ENCODE assay signal across 21 mouse cellular contexts in the genomic region with DNA sequence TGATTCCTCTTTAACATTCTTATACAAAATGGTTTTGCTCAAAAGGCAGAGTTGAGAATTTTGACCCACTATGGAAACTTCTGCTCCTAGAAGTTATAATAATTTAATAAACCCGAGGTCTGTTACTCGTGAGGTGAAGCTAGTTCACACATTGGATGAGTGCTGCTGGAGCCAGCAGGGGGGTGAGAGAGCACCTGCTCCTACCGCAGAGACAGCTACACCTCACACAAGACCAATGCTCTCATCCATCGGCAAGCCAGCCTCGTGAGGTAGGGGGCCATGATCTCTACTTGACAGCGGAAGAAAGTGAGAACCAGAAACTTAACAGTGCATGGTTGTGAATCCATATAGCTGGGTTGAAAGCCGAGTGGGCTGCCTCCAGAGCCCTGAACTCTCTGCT. TPM values are rescaled to one million over a fixed set of nuclear protein-coding genes. Genes with fewer than 3 reads are reported as not detected.
DNase-seq lines count a peak whose midpoint lies in the region; ATAC-seq lines count a peak whose summit lies in the region.
"Had no signal": no experiment of that assay in that cellular context is flagged by ENCODE, and none has a peak within 500 bp of the region (broad histone marks: within the 10 kb centered on the region; RNA-seq: fewer than 3 reads in every experiment).

No protein-coding gene starts in this region.

- DNase-seq in heart, adult 11 months = peak; percentile 28
- peak; percentile 71 to 81 for DNase-seq in cerebellum, adult 18-20 months
- peak; percentile 68 to 76 for DNase-seq in cerebellum, postnatal 10 days
- no peak for DNase-seq in kidney, adult 9 months
- no peak for DNase-seq in thymus, postnatal 0 days (ENCODE audit: low spot score)
- no peak for DNase-seq in frontal cortex, adult 2 months (ENCODE audit: extremely low spot score in 1 of 2, low spot score in 1 of 2)
- DNase-seq: adrenal gland, postnatal 14 days; gastrocnemius, postnatal 36 days; heart, adult 18-20 months; heart, postnatal 14 days; kidney, adult 2 months had no signal

- 66% methylated on average over 7 of the region's 7 CpGs for WGBS in heart, embryonic 11.5 days (ENCODE audit: insufficient replicate concordance)

- H3K4me1 ChIP-seq in heart, embryonic 11.5 days (ENCODE audit: control insufficient read depth, insufficient read depth, low read length) = peaks cover 7% of the 10 kb centered on the region

- ATAC-seq in heart, embryonic 11.5 days (replicated peaks; ENCODE audit: insufficient number of reproducible peaks, low FRiP score, low TSS enrichment) = no peak
- ATAC-seq: activated CD4-positive, CD25-positive, alpha-beta regulatory T cell, adult 4 months; forebrain, embryonic 14.5 days; intestine, embryonic 15.5 days; Patski had no signal

- H3K9ac ChIP-seq in heart, embryonic 11.5 days (ENCODE audit: low read depth, low read length) = no peak overlapping the region
- H3K9ac ChIP-seq: heart, embryonic 15.5 days; hindbrain, embryonic 14.5 days; intestine, embryonic 15.5 days had no signal

- H3K4me3 ChIP-seq in heart, embryonic 11.5 days (ENCODE audit: low read depth, low read length) = no peak overlapping the region
- H3K4me3 ChIP-seq: embryonic facial prominence, embryonic 10.5 days; heart, embryonic 10.5 days; heart, embryonic 15.5 days; intestine, embryonic 15.5 days had no signal

- no peak overlapping the region for H3K27ac ChIP-seq in heart, embryonic 11.5 days (ENCODE audit: low read depth, low read length)
- H3K27ac ChIP-seq: embryonic facial prominence, embryonic 10.5 days; heart, embryonic 10.5 days; heart, embryonic 15.5 days; hindbrain, embryonic 14.5 days; intestine, embryonic 15.5 days had no signal

- 0 out of 2 replicates have a peak, but pooled peaks cover 2% of the 10 kb centered on the region for H3K36me3 ChIP-seq in heart, embryonic 11.5 days (ENCODE audit: control insufficient read depth, insufficient read depth, low read length)
- H3K36me3 ChIP-seq: heart, embryonic 15.5 days; intestine, embryonic 15.5 days had no signal

- H3K27me3 ChIP-seq in heart, embryonic 11.5 days (ENCODE audit: control insufficient read depth, insufficient read depth, low read length) = no peaks in the 10 kb centered on the region
- H3K27me3 ChIP-seq: CH12.LX; heart, embryonic 15.5 days; intestine, embryonic 15.5 days; Patski had no signal

- no peaks in the 10 kb centered on the region for H3K9me3 ChIP-seq in heart, embryonic 11.5 days (replicated peaks; ENCODE audit: control insufficient read depth, low read length)
- H3K9me3 ChIP-seq: embryonic facial prominence, embryonic 10.5 days; heart, embryonic 10.5 days; heart, embryonic 15.5 days; intestine, embryonic 15.5 days had no signal

- no peak overlapping the region for H3K4me2 ChIP-seq in heart, embryonic 11.5 days
- H3K4me2 ChIP-seq: heart, embryonic 15.5 days; hindbrain, embryonic 14.5 days; intestine, embryonic 15.5 days had no signal

RNA-seq across cellular contexts. Expression of gene Boc, which starts 35.1 kb away (rescaled TPM):
- polyA plus RNA-seq in heart, embryonic 11.5 days (2014; fragmentation: Nextera tagmentation; extraction: Ambion mirVana) = 8.7 and 8.9 TPM in 2 replicates
- polyA plus RNA-seq in thymus, postnatal 0 days (2015; fragmentation: Nextera tagmentation; extraction: Ambion mirVana) = 4.4 and 4.5 TPM in 2 replicates
- polyA plus RNA-seq in frontal cortex, adult 2 months (2012; rRNA removed) = 7.9 and 8.5 TPM in 2 replicates

Comparison
In these comparisons a context has a peak if more than half of its experiments do, and no peak if none do; other contexts are left out.
1. DNase-seq: peak in heart, adult 11 months (single experiment), cerebellum, adult 18-20 months (2 of 2) and cerebellum, postnatal 10 days (2 of 2); none in kidney, adult 9 months (single experiment), thymus, postnatal 0 days (single experiment) and frontal cortex, adult 2 months (0 of 2).